Mouse (Mus musculus): ENCODE data around the gene Tank. TPM values are rescaled to one million over a fixed set of nuclear protein-coding genes. Genes with fewer than 3 reads are reported as not detected.

Gene Tank
- polyA plus RNA-seq, 1 experiment from 2014 or later, result 39.8 TPM

GRCm38 (mm10) chr2:61623996-61624395 is 45.6 kb downstream of the Tank start:
- H3K27me3 ChIP-seq (ENCODE audit: control insufficient read depth, insufficient read depth, low read length), result no peaks in the 10 kb centered on the region
- no peaks in the 10 kb centered on the region for H3K9me3 ChIP-seq (ENCODE audit: control insufficient read depth, low read length)
- H3K4me3 ChIP-seq (ENCODE audit: low read depth, low read length), result no peak overlapping the region
- ATAC-seq (ENCODE audit: insufficient read depth, low FRiP score, low TSS enrichment), result no peak
- H3K4me2 ChIP-seq (ENCODE audit: low read depth), result no peak overlapping the region
- H3K36me3 ChIP-seq (ENCODE audit: control insufficient read depth, insufficient read depth, low read length), result no peaks in the 10 kb centered on the region
- no peak overlapping the region for H3K9ac ChIP-seq (ENCODE audit: low read length)
- H3K27ac ChIP-seq (ENCODE audit: low read depth, low read length), result no peak overlapping the region
- H3K4me1 ChIP-seq (ENCODE audit: control insufficient read depth, insufficient read depth, low read length), result no peaks in the 10 kb centered on the region
- no peak for DNase-seq (ENCODE audit: low spot score)

GRCm38 (mm10) chr2:61630864-61631555 is 52.6 kb downstream of the Tank start:
- H3K4me3 ChIP-seq (ENCODE audit: low read depth, low read length), result no peak overlapping the region
- H3K9me3 ChIP-seq (ENCODE audit: control insufficient read depth, low read length), result no peaks in the 10 kb centered on the region
- no peaks in the 10 kb centered on the region for H3K36me3 ChIP-seq (ENCODE audit: control insufficient read depth, insufficient read depth, low read length)
- H3K4me1 ChIP-seq (ENCODE audit: control insufficient read depth, insufficient read depth, low read length), result no peaks in the 10 kb centered on the region
- WGBS, result 80% methylated on average over 3 of the region's 3 CpGs
- no peak overlapping the region for H3K27ac ChIP-seq (ENCODE audit: low read depth, low read length)
- ATAC-seq (ENCODE audit: insufficient read depth, low FRiP score, low TSS enrichment) (no peak), DNase-seq (ENCODE audit: low spot score) (no peak)
- H3K4me2 ChIP-seq (ENCODE audit: low read depth), result no peak overlapping the region
- no peak overlapping the region for H3K9ac ChIP-seq (ENCODE audit: low read length)
- no peaks in the 10 kb centered on the region for H3K27me3 ChIP-seq (ENCODE audit: control insufficient read depth, insufficient read depth, low read length)

- no peaks in the 10 kb centered on the region for H3K27me3 ChIP-seq (ENCODE audit: control insufficient read depth, insufficient read depth, low read length)
- no peak for DNase-seq (ENCODE audit: low spot score)
- H3K4me3 ChIP-seq (ENCODE audit: low read depth, low read length), result no peak overlapping the region
- no peak for ATAC-seq (ENCODE audit: insufficient read depth, low FRiP score, low TSS enrichment)
- 96% methylated on average over 1 of the region's 1 CpGs for WGBS
- H3K9ac ChIP-seq (ENCODE audit: low read length), result no peak overlapping the region
- no peaks in the 10 kb centered on the region for H3K9me3 ChIP-seq (ENCODE audit: control insufficient read depth, low read length)
- H3K4me2 ChIP-seq (ENCODE audit: low read depth), result no peak overlapping the region
- H3K36me3 ChIP-seq (ENCODE audit: control insufficient read depth, insufficient read depth, low read length), result no peaks in the 10 kb centered on the region
- H3K4me1 ChIP-seq (ENCODE audit: control insufficient read depth, insufficient read depth, low read length), result no peaks in the 10 kb centered on the region
- H3K27ac ChIP-seq (ENCODE audit: low read depth, low read length), result no peak overlapping the region
Measured at GRCm38 (mm10) chr2:61635099-61635498, 56.7 kb downstream of the Tank start.

- H3K27ac ChIP-seq (ENCODE audit: low read depth, low read length), result no peak overlapping the region
- no peaks in the 10 kb centered on the region for H3K4me1 ChIP-seq (ENCODE audit: control insufficient read depth, insufficient read depth, low read length)
- no peak overlapping the region for H3K9ac ChIP-seq (ENCODE audit: low read length)
- no peak overlapping the region for H3K4me2 ChIP-seq (ENCODE audit: low read depth)
- no peak for DNase-seq (ENCODE audit: low spot score)
- H3K36me3 ChIP-seq (ENCODE audit: control insufficient read depth, insufficient read depth, low read length), result no peaks in the 10 kb centered on the region
- ATAC-seq (ENCODE audit: insufficient read depth, low FRiP score, low TSS enrichment), result no peak
- no peaks in the 10 kb centered on the region for H3K27me3 ChIP-seq (ENCODE audit: control insufficient read depth, insufficient read depth, low read length)
- H3K9me3 ChIP-seq (ENCODE audit: control insufficient read depth, low read length), result no peaks in the 10 kb centered on the region
- no peak overlapping the region for H3K4me3 ChIP-seq (ENCODE audit: low read depth, low read length)
- 72% methylated on average over 6 of the region's 6 CpGs for WGBS
Measured at GRCm38 (mm10) chr2:61638182-61638581, 59.8 kb downstream of the Tank start.

- ATAC-seq (ENCODE audit: insufficient read depth, low FRiP score, low TSS enrichment) (peak; percentile 73; the same call in 1 of the 2 replicates), DNase-seq (ENCODE audit: low spot score) (peak; percentile 38)
- Histone ChIP-seq H3K4me2 (ENCODE audit: low read depth) (no peak overlapping the region), H3K36me3 (ENCODE audit: control insufficient read depth, insufficient read depth, low read length) (no peaks in the 10 kb centered on the region), H3K27ac (ENCODE audit: low read depth, low read length) (no peak overlapping the region), H3K9ac (ENCODE audit: low read length) (no peak overlapping the region), H3K9me3 (ENCODE audit: control insufficient read depth, low read length) (no peaks in the 10 kb centered on the region), H3K27me3 (ENCODE audit: control insufficient read depth, insufficient read depth, low read length) (no peaks in the 10 kb centered on the region), H3K4me3 (ENCODE audit: low read depth, low read length) (no peak overlapping the region), H3K4me1 (ENCODE audit: control insufficient read depth, insufficient read depth, low read length) (no peaks in the 10 kb centered on the region)
- 56% methylated on average over 6 of the region's 6 CpGs for WGBS
Measured at GRCm38 (mm10) chr2:61642452-61643368, 64.3 kb downstream of the Tank start.

GRCm38 (mm10) chr2:61651206-61651605 is 72.8 kb downstream of the Tank start:
- H3K9me3 ChIP-seq (ENCODE audit: control insufficient read depth, low read length), result no peaks in the 10 kb centered on the region
- H3K4me1 ChIP-seq (ENCODE audit: control insufficient read depth, insufficient read depth, low read length), result peaks cover 4% of the 10 kb centered on the region; the same call in 1 of the 2 replicates
- no peak for DNase-seq (ENCODE audit: low spot score)
- no peak overlapping the region for H3K4me3 ChIP-seq (ENCODE audit: low read depth, low read length)
- H3K9ac ChIP-seq (ENCODE audit: low read length), result no peak overlapping the region
- 82% methylated on average over 4 of the region's 4 CpGs for WGBS
- no peak for ATAC-seq (ENCODE audit: insufficient read depth, low FRiP score, low TSS enrichment)
- no peaks in the 10 kb centered on the region for H3K27me3 ChIP-seq (ENCODE audit: control insufficient read depth, insufficient read depth, low read length)
- no peak overlapping the region for H3K27ac ChIP-seq (ENCODE audit: low read depth, low read length)
- no peak overlapping the region for H3K4me2 ChIP-seq (ENCODE audit: low read depth)
- H3K36me3 ChIP-seq (ENCODE audit: control insufficient read depth, insufficient read depth, low read length), result no peaks in the 10 kb centered on the region

GRCm38 (mm10) chr2:61651640-61652039 is 73.3 kb downstream of the Tank start:
- Histone ChIP-seq H3K4me3 (ENCODE audit: low read depth, low read length) (no peak overlapping the region), H3K27me3 (ENCODE audit: control insufficient read depth, insufficient read depth, low read length) (no peaks in the 10 kb centered on the region), H3K27ac (ENCODE audit: low read depth, low read length) (no peak overlapping the region), H3K4me2 (ENCODE audit: low read depth) (no peak overlapping the region), H3K9me3 (ENCODE audit: control insufficient read depth, low read length) (no peaks in the 10 kb centered on the region), H3K36me3 (ENCODE audit: control insufficient read depth, insufficient read depth, low read length) (no peaks in the 10 kb centered on the region), H3K4me1 (ENCODE audit: control insufficient read depth, insufficient read depth, low read length) (peaks cover 4% of the 10 kb centered on the region; the same call in 1 of the 2 replicates), H3K9ac (ENCODE audit: low read length) (no peak overlapping the region)
- ATAC-seq (ENCODE audit: insufficient read depth, low FRiP score, low TSS enrichment) (no peak), DNase-seq (ENCODE audit: low spot score) (no peak)
- WGBS, result 89% methylated on average over 3 of the region's 3 CpGs

- Histone ChIP-seq H3K9me3 (ENCODE audit: control insufficient read depth, low read length) (no peaks in the 10 kb centered on the region), H3K9ac (ENCODE audit: low read length) (peak overlapping the region; percentile 70), H3K27me3 (ENCODE audit: control insufficient read depth, insufficient read depth, low read length) (no peaks in the 10 kb centered on the region), H3K4me3 (ENCODE audit: low read depth, low read length) (peak overlapping the region; percentile 54), H3K27ac (ENCODE audit: low read depth, low read length) (0 out of 2 replicates have a peak overlapping the region, but pooled peaks have one; percentile 7), H3K4me1 (ENCODE audit: control insufficient read depth, insufficient read depth, low read length) (peaks cover 4% of the 10 kb centered on the region; the same call in 1 of the 2 replicates), H3K4me2 (ENCODE audit: low read depth) (peak overlapping the region; percentile 92), H3K36me3 (ENCODE audit: control insufficient read depth, insufficient read depth, low read length) (no peaks in the 10 kb centered on the region)
- ATAC-seq (ENCODE audit: insufficient read depth, low FRiP score, low TSS enrichment), result peak; percentile 18; the same call in 1 of the 2 replicates
- WGBS, result 6% methylated on average over 12 of the region's 12 CpGs
- peak; percentile 31 for DNase-seq (ENCODE audit: low spot score)
Measured at GRCm38 (mm10) chr2:61655046-61655381, 76.6 kb downstream of the Tank start.

All from neural tube, embryonic 11.5 days (tissue).